Mouse (Mus musculus): ENCODE data around the gene Olfr710. TPM values are rescaled to one million over a fixed set of nuclear protein-coding genes. Genes with fewer than 3 reads are reported as not detected.

Olfr710 gene
- polyA plus RNA-seq, 1 experiment from 2014 or later, result not detected

Other genes with a start within 250 kb of the Olfr710 start
- gene Olfr695, start 231.9 kb downstream of the Olfr710 start, polyA plus RNA-seq (2015; fragmentation: Nextera tagmentation; extraction: Ambion mirVana), result not detected in 2 replicates
- not detected in 2 replicates for gene Olfr697, start 205.9 kb downstream of the Olfr710 start, polyA plus RNA-seq (2015; fragmentation: Nextera tagmentation; extraction: Ambion mirVana)
- gene Olfr698, start 192.9 kb downstream of the Olfr710 start, polyA plus RNA-seq (2015; fragmentation: Nextera tagmentation; extraction: Ambion mirVana), result not detected in 2 replicates
- not detected in 2 replicates for gene Olfr699, start 155.1 kb downstream of the Olfr710 start, polyA plus RNA-seq (2015; fragmentation: Nextera tagmentation; extraction: Ambion mirVana)
- not detected in 2 replicates for gene Olfr700, start 139.5 kb downstream of the Olfr710 start, polyA plus RNA-seq (2015; fragmentation: Nextera tagmentation; extraction: Ambion mirVana)
- not detected in 2 replicates for gene Olfr701, start 134.2 kb downstream of the Olfr710 start, polyA plus RNA-seq (2015; fragmentation: Nextera tagmentation; extraction: Ambion mirVana)
- gene Olfr702, start 114.4 kb downstream of the Olfr710 start, polyA plus RNA-seq (2015; fragmentation: Nextera tagmentation; extraction: Ambion mirVana), result not detected in 2 replicates
- gene Olfr703, start 105.0 kb downstream of the Olfr710 start, polyA plus RNA-seq (2015; fragmentation: Nextera tagmentation; extraction: Ambion mirVana), result not detected in 2 replicates
- not detected in 2 replicates for gene Olfr704, start 85.1 kb downstream of the Olfr710 start, polyA plus RNA-seq (2015; fragmentation: Nextera tagmentation; extraction: Ambion mirVana)
- gene Olfr705, start 71.4 kb downstream of the Olfr710 start, polyA plus RNA-seq (2015; fragmentation: Nextera tagmentation; extraction: Ambion mirVana), result not detected in 2 replicates
- not detected in 2 replicates for gene Olfr706, start 60.1 kb downstream of the Olfr710 start, polyA plus RNA-seq (2015; fragmentation: Nextera tagmentation; extraction: Ambion mirVana)
- gene Olfr707, start 47.1 kb downstream of the Olfr710 start, polyA plus RNA-seq (2015; fragmentation: Nextera tagmentation; extraction: Ambion mirVana), result not detected in 2 replicates
- not detected in 2 replicates for gene Olfr1532-ps1, start 40.3 kb downstream of the Olfr710 start, polyA plus RNA-seq (2015; fragmentation: Nextera tagmentation; extraction: Ambion mirVana)
- not detected in 2 replicates for gene Olfr709-ps1, start 16.1 kb downstream of the Olfr710 start, polyA plus RNA-seq (2015; fragmentation: Nextera tagmentation; extraction: Ambion mirVana)
- gene Olfr6, start 15.6 kb upstream of the Olfr710 start, polyA plus RNA-seq (2015; fragmentation: Nextera tagmentation; extraction: Ambion mirVana), result not detected in 2 replicates
- gene Olfr711, start 27.1 kb upstream of the Olfr710 start, polyA plus RNA-seq (2015; fragmentation: Nextera tagmentation; extraction: Ambion mirVana), result not detected in 2 replicates
- not detected in 2 replicates for gene Olfr2, start 57.8 kb upstream of the Olfr710 start, polyA plus RNA-seq (2015; fragmentation: Nextera tagmentation; extraction: Ambion mirVana)
- not detected in 2 replicates for gene Olfr713, start 82.9 kb upstream of the Olfr710 start, polyA plus RNA-seq (2015; fragmentation: Nextera tagmentation; extraction: Ambion mirVana)
- gene Olfr714, start 122.7 kb upstream of the Olfr710 start, polyA plus RNA-seq (2015; fragmentation: Nextera tagmentation; extraction: Ambion mirVana), result not detected in 2 replicates
- not detected in 2 replicates for gene Olfr17, start 144.9 kb upstream of the Olfr710 start, polyA plus RNA-seq (2015; fragmentation: Nextera tagmentation; extraction: Ambion mirVana)
- not detected in 2 replicates for gene Olfr715b, start 162.1 kb upstream of the Olfr710 start, polyA plus RNA-seq (2015; fragmentation: Nextera tagmentation; extraction: Ambion mirVana)
- gene Olfr715, start 182.8 kb upstream of the Olfr710 start, polyA plus RNA-seq (2015; fragmentation: Nextera tagmentation; extraction: Ambion mirVana), result not detected in 2 replicates
- gene Olfr716, start 190.0 kb upstream of the Olfr710 start, polyA plus RNA-seq (2015; fragmentation: Nextera tagmentation; extraction: Ambion mirVana), result not detected in 2 replicates
- gene Nlrp14, start 218.7 kb upstream of the Olfr710 start, polyA plus RNA-seq (2015; fragmentation: Nextera tagmentation; extraction: Ambion mirVana), result not detected in 2 replicates

Data from forebrain, embryonic 16.5 days (tissue).